Mouse (Mus musculus) lung, adult 2 months (tissue): ENCODE results near the gene Dusp6.

Source experiments
- CTCF ChIP-seq: fragments of 200-500 bp; IDR thresholded peaks from 2 replicates; pipeline ENCODE4 v1.5.1; 2011; ENCODE audit warnings: mild to moderate bottlenecking, low read length, control low read depth; ENCODE audit not compliant: insufficient read depth
- POLR2A ChIP-seq: fragments of 200-500 bp; IDR thresholded peaks from 2 replicates; pipeline ENCODE4 v1.6.1; 2011; ENCODE audit warnings: low read depth, mild to moderate bottlenecking, control low read depth, low read length, borderline replicate concordance; ENCODE audit errors: extremely low read depth

GRCm38 (mm10) chr10:99297721-99298120 lies 34.7 kb downstream of the Dusp6 start:
- no peak for TF ChIP-seq POLR2A
- TF ChIP-seq CTCF = no peak
